Mouse (Mus musculus) lung, postnatal 25 days (tissue): ENCODE data around the gene Gnl2.
A peak's percentile ranks its signal among the peaks of the same experiment; 100 is the strongest.

Experiments used
- DNase-seq: peaks from one replicate; pipeline ENCODE4 v3.0.0; 2022; ENCODE audit warnings: low spot score

Gene Gnl2

DNA sequence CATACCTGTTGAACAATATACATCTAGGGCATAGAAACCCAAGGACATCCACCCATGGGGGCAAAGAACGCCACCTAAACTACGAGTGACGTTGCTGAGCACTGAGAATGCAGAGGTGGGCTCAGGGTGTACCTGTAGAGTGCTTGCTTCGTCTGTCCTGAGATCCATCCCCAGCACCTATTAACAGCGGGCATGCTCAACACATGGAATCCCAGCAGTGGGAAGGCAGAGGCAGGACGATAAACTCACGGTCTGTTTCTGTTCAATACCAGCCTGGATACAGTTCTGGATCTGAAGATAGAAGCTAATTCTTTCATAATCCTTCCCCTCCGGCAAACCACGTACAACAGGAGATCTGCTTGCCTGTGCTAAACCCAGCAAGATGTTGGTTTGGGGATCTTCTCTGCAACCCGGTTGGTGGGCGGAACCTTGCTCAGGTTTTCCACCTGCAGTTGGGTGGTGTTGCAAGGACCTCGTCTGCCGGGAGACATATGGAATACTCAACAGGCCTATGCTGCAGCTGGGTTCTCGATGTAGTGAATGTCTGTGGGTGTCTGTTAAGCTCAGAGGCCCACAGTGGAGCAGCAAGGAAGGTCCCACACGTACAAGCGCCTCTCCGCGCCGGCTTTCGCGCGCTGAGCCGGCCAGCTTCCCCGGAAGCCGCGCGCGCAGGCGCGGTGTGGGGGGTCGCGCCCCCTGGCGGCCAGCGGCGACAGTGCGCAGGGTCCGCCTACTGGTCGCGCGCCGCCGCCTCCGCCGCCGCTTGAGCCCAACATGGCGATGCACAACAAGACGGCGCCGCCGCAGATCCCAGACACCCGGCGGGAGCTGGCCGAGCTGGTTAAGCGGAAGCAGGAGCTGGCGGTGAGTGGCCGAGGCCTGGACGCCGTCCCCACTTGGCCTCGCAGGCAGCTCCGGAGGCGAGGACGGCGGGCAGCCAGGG is 68.3 kb downstream of the Gnl2 start, which contains the start of gene Meaf6:
TSS of gene Meaf6 (plus strand) at position 732 of the 943 bp plus-strand sequence.
- DNase-seq = peak; percentile 91

DNA sequence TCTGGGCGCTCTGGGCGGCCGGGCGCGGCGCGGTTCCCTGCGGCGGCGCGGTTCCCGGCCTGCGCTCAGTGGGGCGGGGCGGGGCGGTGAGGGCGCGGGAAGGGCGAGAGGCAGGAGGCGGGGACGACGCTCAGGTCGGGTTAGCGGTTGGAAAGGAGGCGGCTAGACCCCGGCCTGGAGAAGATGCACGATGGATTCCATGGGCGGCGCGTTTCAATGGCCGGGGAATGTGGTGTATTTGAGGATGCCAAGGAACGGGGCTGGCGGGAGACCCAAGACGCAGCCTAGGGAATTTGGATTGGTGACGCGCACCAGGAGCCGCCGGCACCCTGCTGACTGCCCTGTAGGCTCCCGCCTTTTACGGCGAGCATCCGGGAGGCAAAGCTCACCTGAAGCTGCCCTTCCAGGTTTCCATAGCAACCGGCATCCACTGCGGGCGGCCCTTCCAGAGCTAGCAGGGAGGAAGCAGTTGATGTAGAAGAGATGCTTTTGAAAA is 69.0 kb downstream of the Gnl2 start:
- peak; percentile 69 for DNase-seq

DNA sequence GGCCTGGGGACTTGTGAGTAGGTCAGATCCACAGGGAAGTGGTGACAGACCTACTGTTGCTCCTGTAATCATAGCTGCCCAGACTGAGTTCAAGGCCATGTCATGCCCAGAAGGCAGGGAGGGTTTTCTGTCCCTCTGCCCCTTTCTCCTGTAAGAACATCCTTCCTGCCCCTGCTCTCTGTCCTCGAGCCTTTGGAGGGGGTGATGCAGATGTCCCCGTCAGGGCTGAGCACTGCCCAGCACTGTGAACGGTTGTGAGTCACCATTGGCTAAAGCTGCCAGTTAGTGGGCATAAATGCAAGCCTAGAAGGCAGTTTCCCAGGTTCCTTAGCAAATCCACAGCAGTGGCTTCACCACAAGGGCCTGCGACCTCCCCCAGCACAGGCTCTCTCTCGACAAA is 76.6 kb downstream of the Gnl2 start:
- no peak for DNase-seq

DNA sequence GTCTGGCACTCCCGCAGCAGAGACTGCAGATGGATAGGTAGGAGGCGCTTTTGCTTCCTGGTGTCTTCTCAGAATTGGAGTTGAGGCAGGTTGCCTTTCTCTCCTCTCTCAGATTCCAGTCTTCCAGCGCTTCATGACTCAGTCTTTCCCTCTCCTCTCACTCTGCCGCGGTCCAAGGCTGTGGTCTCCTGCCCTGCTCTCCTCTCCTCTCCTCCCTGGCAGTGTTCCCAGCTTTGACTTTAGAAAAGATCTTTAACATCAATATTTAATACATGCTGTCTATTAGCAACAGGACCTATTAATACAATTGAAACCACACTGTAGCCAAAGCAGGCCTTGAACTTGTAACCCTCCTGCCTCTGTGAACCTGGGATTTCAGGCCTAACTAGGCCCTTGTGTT is 79.7 kb downstream of the Gnl2 start:
- DNase-seq = no peak

DNA sequence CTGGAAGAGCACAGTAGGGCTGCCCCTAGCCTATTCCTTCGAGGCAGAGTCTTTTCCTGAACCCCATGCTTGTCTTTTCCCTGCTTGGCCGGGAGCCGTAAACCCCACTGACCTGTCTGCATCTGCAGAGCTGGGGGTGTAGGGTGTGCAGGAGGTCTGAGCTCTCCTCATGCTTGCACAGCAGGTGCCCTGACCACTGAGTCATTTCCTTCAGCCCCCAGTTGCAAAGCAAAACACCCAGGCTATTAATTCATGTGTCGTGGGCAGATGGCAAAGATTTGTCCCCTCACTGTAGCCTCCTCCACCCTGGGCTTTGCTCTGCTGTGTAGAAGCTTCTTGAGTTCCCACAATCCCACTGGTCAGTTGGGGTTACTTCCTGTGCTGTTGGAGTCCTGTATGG is 81.0 kb downstream of the Gnl2 start:
- no peak for DNase-seq

DNA sequence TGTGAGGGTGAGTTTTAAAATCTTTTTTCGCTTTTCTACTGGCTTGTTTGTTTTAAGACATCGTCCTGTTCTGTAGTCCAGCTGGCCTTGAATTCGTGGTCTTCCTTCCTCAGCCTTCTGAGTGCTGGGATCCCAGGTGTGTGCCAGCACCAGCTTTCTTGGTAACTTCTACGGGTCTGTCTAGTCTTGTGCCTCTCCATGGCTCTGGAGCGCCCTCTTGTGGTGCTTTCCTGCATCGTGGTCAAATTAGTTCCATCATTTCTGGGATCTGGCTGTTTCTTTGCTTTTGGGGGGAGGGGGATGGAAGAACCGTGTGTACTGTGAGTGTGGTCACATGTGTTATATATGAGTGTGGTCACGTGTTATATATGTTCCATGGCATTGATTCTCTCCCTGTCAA is 83.1 kb downstream of the Gnl2 start:
- DNase-seq = peak; percentile 77

DNA sequence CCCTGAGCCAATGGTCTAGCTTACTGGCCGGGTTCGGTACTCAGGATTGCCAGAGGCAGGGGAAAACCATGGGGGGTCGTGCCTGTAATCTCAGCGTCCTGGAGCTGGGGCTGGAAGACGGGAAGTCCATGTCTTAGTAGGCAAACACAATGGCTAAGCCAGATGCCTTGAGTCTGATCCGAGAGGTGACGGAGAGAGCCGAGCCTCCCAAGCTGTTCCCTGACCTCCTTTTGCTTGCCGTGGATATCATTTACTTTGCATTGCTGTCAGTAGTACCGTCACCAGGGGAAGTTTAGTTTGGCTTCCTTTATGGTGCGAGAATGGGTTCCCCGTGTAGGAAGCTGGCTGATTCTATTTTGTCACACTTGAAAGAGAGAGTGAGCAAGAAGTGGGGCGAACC is 84.9 kb downstream of the Gnl2 start:
- DNase-seq = no peak
